Mouse (Mus musculus): Measurements from ENCODE around the gene Olfr934.

Gene Olfr934

GRCm38 (mm10) chr9:38988215-38988614 is at the start of gene Olfr934:
Gene Olfr934 (minus strand): TSS chr9:38988315.
- DNase-seq (ENCODE audit: low spot score) = no peak

GRCm38 (mm10) chr9:39023277-39023676 is 35.2 kb upstream of the Olfr934 start, which contains the start of gene Olfr146:
Gene Olfr146 (minus strand): TSS chr9:39023377.
- DNase-seq (ENCODE audit: low spot score) = no peak

GRCm38 (mm10) chr9:38999583-38999982 is 11.5 kb upstream of the Olfr934 start, which contains the start of gene Olfr935:
Gene Olfr935 (minus strand): TSS chr9:38999683.
- DNase-seq (ENCODE audit: low spot score) = no peak

GRCm38 (mm10) chr9:38972013-38972412 is 16.1 kb downstream of the Olfr934 start, which contains the start of gene Olfr933:
Gene Olfr933 (plus strand): TSS chr9:38972313.
- DNase-seq (ENCODE audit: low spot score) = no peak

- DNase-seq (ENCODE audit: low spot score) = no peak
These were observed 34.0 kb downstream of the Olfr934 start for GRCm38 (mm10) chr9:38954124-38954416.

- DNase-seq (ENCODE audit: low spot score) = no peak
These were observed 34.6 kb downstream of the Olfr934 start for GRCm38 (mm10) chr9:38953401-38954123.
